Mouse (Mus musculus) embryonic fibroblast, embryonic 13.5 days (primary cell): Measurements from ENCODE around the gene Ephb4.

ENCODE experiments used
- CTCF ChIP-seq: IDR thresholded peaks from 2 replicates; pipeline ENCODE4 v1.5.1; 2011; ENCODE audit warnings: mild to moderate bottlenecking, control low read depth, low read length, moderate library complexity, borderline replicate concordance; ENCODE audit not compliant: insufficient read depth
- POLR2A ChIP-seq: IDR thresholded peaks from 2 replicates; pipeline ENCODE4 v1.6.1; 2011; ENCODE audit warnings: low read depth, mild to moderate bottlenecking, control low read depth, low read length, moderate library complexity

- TF ChIP-seq CTCF (no peak), POLR2A (no peak)
Observed at GRCm38 (mm10) chr5:137404081-137404480, 54.2 kb downstream of the Ephb4 start.
